Mouse (Mus musculus): ENCODE results near the gene Spen. TPM values are rescaled to one million over a fixed set of nuclear protein-coding genes. Genes with fewer than 3 reads are reported as not detected.

The Spen gene
- polyA plus RNA-seq, 1 experiment from 2014 or later: 6.2 TPM

GRCm38 (mm10) chr4:141536291-141537225, 1.8 kb downstream of the Spen start:
- Histone ChIP-seq H3K4me3 (replicated peaks; ENCODE audit: low read depth, low read length) (peak overlapping the region; percentile 83), H3K27me3 (ENCODE audit: insufficient read depth, low read length) (no peaks in the 10 kb centered on the region), H3K9ac (ENCODE audit: low read depth, low read length) (peak overlapping the region; percentile 92), H3K36me3 (ENCODE audit: insufficient read depth, low read length) (no peaks in the 10 kb centered on the region), H3K4me1 (replicated peaks; ENCODE audit: insufficient read depth, low read length) (peaks cover 10% of the 10 kb centered on the region), H3K9me3 (replicated peaks; ENCODE audit: low read length) (no peaks in the 10 kb centered on the region), H3K4me2 (ENCODE audit: low read length) (peak overlapping the region; percentile 89), H3K27ac (peak overlapping the region; percentile 95)
- DNase-seq (ENCODE audit: low spot score): peak; percentile 75
- peak; percentile 41 for ATAC-seq (replicated peaks; ENCODE audit: low FRiP score, low read depth)
- no peak for TF ChIP-seq CTCF (IDR thresholded peaks at IDR 0.05; ENCODE audit: low read depth)
- under 1% methylated on average over 61 of the region's 61 CpGs for WGBS

GRCm38 (mm10) chr4:141534947-141535680, 3.3 kb downstream of the Spen start:
- ATAC-seq (replicated peaks; ENCODE audit: low FRiP score, low read depth): no peak
- WGBS: 26% methylated on average over 10 of the region's 11 CpGs
- peak; percentile 61 for TF ChIP-seq CTCF (IDR thresholded peaks at IDR 0.05; ENCODE audit: low read depth)
- Histone ChIP-seq H3K9ac (ENCODE audit: low read depth, low read length) (no peak overlapping the region), H3K9me3 (replicated peaks; ENCODE audit: low read length) (no peaks in the 10 kb centered on the region), H3K36me3 (ENCODE audit: insufficient read depth, low read length) (no peaks in the 10 kb centered on the region), H3K4me3 (replicated peaks; ENCODE audit: low read depth, low read length) (peak overlapping the region; percentile 83; the same call in 1 of the 2 replicates), H3K4me1 (replicated peaks; ENCODE audit: insufficient read depth, low read length) (peaks cover 10% of the 10 kb centered on the region), H3K4me2 (ENCODE audit: low read length) (peak overlapping the region; percentile 89), H3K27ac (peak overlapping the region; percentile 95), H3K27me3 (ENCODE audit: insufficient read depth, low read length) (no peaks in the 10 kb centered on the region)
- DNase-seq (ENCODE audit: low spot score): peak; percentile 81

GRCm38 (mm10) chr4:141530979-141531378, 7.4 kb downstream of the Spen start:
- no peaks in the 10 kb centered on the region for H3K9me3 ChIP-seq (replicated peaks; ENCODE audit: low read length)
- ATAC-seq (replicated peaks; ENCODE audit: low FRiP score, low read depth) (no peak), DNase-seq (ENCODE audit: low spot score) (no peak)
- peaks cover 6% of the 10 kb centered on the region; the same call in 1 of the 2 replicates for H3K4me1 ChIP-seq (replicated peaks; ENCODE audit: insufficient read depth, low read length)
- H3K27ac ChIP-seq: no peak overlapping the region
- H3K4me3 ChIP-seq (replicated peaks; ENCODE audit: low read depth, low read length): no peak overlapping the region
- H3K27me3 ChIP-seq (ENCODE audit: insufficient read depth, low read length): no peaks in the 10 kb centered on the region
- H3K4me2 ChIP-seq (ENCODE audit: low read length): no peak overlapping the region
- TF ChIP-seq CTCF (IDR thresholded peaks at IDR 0.05; ENCODE audit: low read depth): no peak
- H3K36me3 ChIP-seq (ENCODE audit: insufficient read depth, low read length): no peaks in the 10 kb centered on the region
- no peak overlapping the region for H3K9ac ChIP-seq (ENCODE audit: low read depth, low read length)
- WGBS: 52% methylated on average over 15 of the region's 15 CpGs

GRCm38 (mm10) chr4:141528938-141529337, 9.5 kb downstream of the Spen start:
- H3K4me1 ChIP-seq (replicated peaks; ENCODE audit: insufficient read depth, low read length): no peaks in the 10 kb centered on the region; the same call in 1 of the 2 replicates
- 85% methylated on average over 11 of the region's 11 CpGs for WGBS

GRCm38 (mm10) chr4:141526936-141527650, 11.3 kb downstream of the Spen start:
- Histone ChIP-seq H3K4me1 (replicated peaks; ENCODE audit: insufficient read depth, low read length) (peaks cover 9% of the 10 kb centered on the region; the same call in 1 of the 2 replicates), H3K4me2 (ENCODE audit: low read length) (no peak overlapping the region), H3K27me3 (ENCODE audit: insufficient read depth, low read length) (no peaks in the 10 kb centered on the region), H3K36me3 (ENCODE audit: insufficient read depth, low read length) (no peaks in the 10 kb centered on the region; the same call in 1 of the 2 replicates), H3K9ac (ENCODE audit: low read depth, low read length) (no peak overlapping the region), H3K27ac (no peak overlapping the region), H3K9me3 (replicated peaks; ENCODE audit: low read length) (no peaks in the 10 kb centered on the region), H3K4me3 (replicated peaks; ENCODE audit: low read depth, low read length) (no peak overlapping the region)
- TF ChIP-seq CTCF (IDR thresholded peaks at IDR 0.05; ENCODE audit: low read depth): no peak
- DNase-seq (ENCODE audit: low spot score) (no peak), ATAC-seq (replicated peaks; ENCODE audit: low FRiP score, low read depth) (no peak)
- WGBS: 78% methylated on average over 7 of the region's 7 CpGs

More at GRCm38 (mm10) chr4:141528938-141529337, 9.5 kb downstream of the Spen start:
- no peak overlapping the region for H3K27ac ChIP-seq
- no peaks in the 10 kb centered on the region for H3K27me3 ChIP-seq (ENCODE audit: insufficient read depth, low read length)
- DNase-seq (ENCODE audit: low spot score) (no peak), ATAC-seq (replicated peaks; ENCODE audit: low FRiP score, low read depth) (no peak)
- H3K9ac ChIP-seq (ENCODE audit: low read depth, low read length): no peak overlapping the region
- no peak overlapping the region for H3K4me3 ChIP-seq (replicated peaks; ENCODE audit: low read depth, low read length)
- H3K36me3 ChIP-seq (ENCODE audit: insufficient read depth, low read length): no peaks in the 10 kb centered on the region
- TF ChIP-seq CTCF (IDR thresholded peaks at IDR 0.05; ENCODE audit: low read depth): no peak
- H3K9me3 ChIP-seq (replicated peaks; ENCODE audit: low read length): no peaks in the 10 kb centered on the region
- H3K4me2 ChIP-seq (ENCODE audit: low read length): no peak overlapping the region
